Mouse (Mus musculus) spleen, adult 2 months (tissue): ENCODE measurements around the gene Padi2. TPM values are rescaled to one million over a fixed set of nuclear protein-coding genes. Genes with fewer than 3 reads are reported as not detected.

ENCODE experiments used
- DNase-seq, 2 experiments: peaks; one replicate each; pipeline versions ENCODE4 v3.0.0 to v3.0.0-alpha.2; 2012 to 2021; ENCODE audit warnings: low spot score in 2 of 2, low read depth in 1 of 2
- H3K27ac ChIP-seq: fragments of 200-500 bp; 2 replicates; pipeline ENCODE4 v1.5.1; 2012; ENCODE audit warnings: low read length, inconsistent platforms; ENCODE audit not compliant: insufficient read depth
- H3K27me3 ChIP-seq: fragments of 200-500 bp; 2 replicates; pipeline ENCODE4 v1.6.1; 2012; ENCODE audit warnings: mild to moderate bottlenecking, moderate library complexity, low read length, inconsistent platforms; ENCODE audit not compliant: control insufficient read depth, insufficient read depth
- H3K36me3 ChIP-seq: fragments of 200-500 bp; 2 replicates; pipeline ENCODE4 v1.6.1; 2012; ENCODE audit warnings: mild to moderate bottlenecking, low read length, inconsistent platforms; ENCODE audit not compliant: control insufficient read depth, insufficient read depth
- H3K4me1 ChIP-seq: fragments of 200-500 bp; 2 replicates; pipeline ENCODE4 v1.6.1; 2011; ENCODE audit warnings: inconsistent platforms; ENCODE audit not compliant: control insufficient read depth, insufficient read depth, insufficient read length
- H3K4me3 ChIP-seq: fragments of 200-500 bp; 2 replicates; pipeline ENCODE4 v1.5.1; 2011; ENCODE audit warnings: mild to moderate bottlenecking, inconsistent platforms; ENCODE audit not compliant: insufficient read depth, insufficient read length; ENCODE audit errors: extremely low read depth
- CTCF ChIP-seq: fragments of 200-500 bp; IDR thresholded peaks from 2 replicates; pipeline ENCODE4 v1.5.1; 2011; ENCODE audit warnings: mild to moderate bottlenecking, inconsistent platforms; ENCODE audit not compliant: insufficient read depth, insufficient read length, insufficient replicate concordance; ENCODE audit errors: extremely low read depth
- POLR2A ChIP-seq: fragments of 200-500 bp; IDR thresholded peaks from 2 replicates; pipeline ENCODE4 v1.6.1; 2011; ENCODE audit warnings: low read depth, low read length, inconsistent platforms
- WGBS: fragments of 180-500 bp; shearing (Covaris S2); methylation state at CpG from one replicate; pipeline ENCODE4 v1.1.7; 2018; 5-methylcytosine and 5-hydroxymethylcytosine counted together
- polyA plus RNA-seq: library from polyadenylated mRNA; depleted of rRNA; stranded (reverse); fragments of >200 nt; gene quantifications from 2 replicates; pipeline ENCODE4 v1.2.3, GENCODE M21; 2012

Gene Padi2
- polyA plus RNA-seq, 1 experiment: 10.7 TPM

DNA sequence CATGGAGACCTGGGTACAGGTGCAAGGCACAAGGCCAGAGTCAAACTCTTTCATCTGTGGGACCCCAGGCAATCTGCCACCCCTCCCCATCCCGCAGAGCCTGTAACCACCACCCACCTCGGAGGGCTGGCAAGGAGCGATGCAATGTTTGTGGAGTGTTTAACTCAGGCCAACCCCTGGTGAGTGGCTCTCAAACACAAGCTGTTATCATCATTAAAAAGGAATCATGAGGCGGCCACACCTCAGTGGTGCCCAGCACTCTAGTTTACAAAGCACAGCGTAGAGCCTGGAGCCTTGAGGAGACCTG lies 33.5 kb upstream of the Padi2 start:
- DNase-seq: no peak
- H3K27me3 ChIP-seq: no peaks in the 10 kb centered on the region
- no peaks in the 10 kb centered on the region for H3K36me3 ChIP-seq
- H3K4me3 ChIP-seq: no peak overlapping the region
- H3K4me1 ChIP-seq: peaks cover 5% of the 10 kb centered on the region; the same call in 1 of the 2 replicates
- TF ChIP-seq CTCF (no peak), POLR2A (no peak)
- WGBS: 93% methylated on average over 5 of the region's 5 CpGs
- H3K27ac ChIP-seq: no peak overlapping the region

DNA sequence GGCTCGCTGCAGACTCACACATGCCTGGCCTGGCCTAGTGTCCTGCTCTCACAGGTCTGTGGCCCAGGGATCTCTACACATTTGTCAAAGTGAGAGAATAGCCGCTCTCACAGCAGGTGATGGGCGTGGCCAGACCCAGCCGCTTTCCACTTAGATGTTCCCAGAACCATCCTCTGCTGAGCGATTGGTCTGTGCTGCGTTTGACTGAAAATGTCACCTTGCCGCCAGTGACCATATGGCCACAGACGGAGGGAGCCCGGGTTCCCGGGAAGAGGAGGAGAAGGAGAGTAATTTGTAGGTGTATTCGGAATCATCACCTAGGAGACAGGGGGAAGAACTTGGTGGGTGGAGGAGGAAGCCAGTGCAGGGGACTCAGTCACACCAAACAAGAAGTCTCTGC lies 33.1 kb upstream of the Padi2 start:
- DNase-seq: peak in 1 of 2 experiments; percentile 1
- Histone ChIP-seq H3K4me3 (no peak overlapping the region), H3K27ac (no peak overlapping the region), H3K4me1 (peaks cover under 1% of the 10 kb centered on the region; the same call in 1 of the 2 replicates), H3K27me3 (no peaks in the 10 kb centered on the region), H3K36me3 (no peaks in the 10 kb centered on the region)
- TF ChIP-seq CTCF: no peak
- no peak for TF ChIP-seq POLR2A
- WGBS: 88% methylated on average over 11 of the region's 11 CpGs

DNA sequence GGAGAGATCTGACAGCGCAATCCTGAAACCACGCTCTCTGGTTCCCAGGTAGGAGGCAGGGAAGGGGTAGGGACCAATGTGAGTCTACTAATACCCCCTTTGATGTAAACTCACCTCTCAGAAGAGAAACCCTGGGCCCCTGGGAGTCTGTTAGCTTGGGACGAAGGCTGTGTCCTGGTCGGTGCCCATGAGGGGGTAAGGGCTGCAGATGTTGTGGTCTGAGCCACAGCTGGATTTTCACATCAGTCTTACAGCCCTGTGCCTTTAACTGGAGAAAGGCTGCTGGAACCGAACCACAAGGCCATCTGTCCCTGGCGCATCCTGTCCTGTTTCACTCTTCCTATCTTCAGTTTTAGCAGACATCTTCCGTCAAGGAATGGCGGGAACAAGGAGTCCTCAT lies 30.0 kb upstream of the Padi2 start:
- no peaks in the 10 kb centered on the region for H3K27me3 ChIP-seq
- TF ChIP-seq CTCF (no peak), POLR2A (no peak)
- H3K4me1 ChIP-seq: no peaks in the 10 kb centered on the region
- H3K27ac ChIP-seq: no peak overlapping the region
- WGBS: 74% methylated on average over 8 of the region's 8 CpGs
- no peaks in the 10 kb centered on the region for H3K36me3 ChIP-seq
- H3K4me3 ChIP-seq: no peak overlapping the region
- DNase-seq: peak in 1 of 2 experiments; percentile 1

DNA sequence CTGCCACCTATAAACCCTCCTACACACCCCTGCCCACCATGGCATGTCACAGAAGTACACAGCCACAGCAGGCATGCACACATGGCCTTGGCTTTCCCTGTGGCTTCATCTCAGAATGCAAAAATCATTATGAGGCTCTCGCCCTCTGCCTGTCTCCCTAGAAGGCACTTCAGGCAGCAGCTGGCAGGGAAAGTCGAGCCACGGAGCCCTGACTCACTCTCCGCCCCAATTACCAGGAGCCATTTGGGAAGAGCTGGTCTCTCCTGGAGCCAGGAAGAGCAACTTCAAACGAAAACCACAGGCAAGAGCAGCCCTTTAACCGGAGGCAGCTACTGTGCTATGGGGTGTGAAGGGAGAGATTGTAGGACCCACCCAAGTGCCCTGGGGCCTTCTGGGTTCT lies 29.5 kb upstream of the Padi2 start:
- peak in 1 of 2 experiments; percentile 1 for DNase-seq
- Histone ChIP-seq H3K27me3 (no peaks in the 10 kb centered on the region), H3K27ac (no peak overlapping the region), H3K36me3 (no peaks in the 10 kb centered on the region), H3K4me1 (no peaks in the 10 kb centered on the region), H3K4me3 (no peak overlapping the region)
- WGBS: 78% methylated on average over 6 of the region's 6 CpGs
- TF ChIP-seq POLR2A: no peak
- TF ChIP-seq CTCF: no peak

DNA sequence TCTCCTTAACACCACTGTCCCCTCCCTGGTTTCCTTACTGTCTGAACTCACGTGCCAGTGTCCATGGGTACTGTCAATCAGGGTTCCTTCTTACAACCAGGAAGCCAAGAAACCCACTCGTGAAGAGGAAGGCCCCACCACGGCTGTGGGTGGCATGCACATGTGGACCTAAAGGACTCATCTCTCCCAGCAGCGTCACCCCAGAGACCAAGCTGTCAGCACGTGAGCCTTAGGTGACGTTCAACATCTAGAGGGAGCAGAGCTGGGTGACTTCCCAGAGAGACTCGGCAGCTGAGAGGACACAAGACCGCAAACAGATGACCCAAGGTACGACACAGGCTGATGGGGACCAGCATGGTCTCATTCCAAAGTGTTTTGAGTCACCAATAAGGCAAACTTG lies 28.7 kb upstream of the Padi2 start:
- WGBS: 57% methylated on average over 9 of the region's 9 CpGs
- no peaks in the 10 kb centered on the region for H3K36me3 ChIP-seq
- peak in 1 of 2 experiments; percentile 2 for DNase-seq

DNA sequence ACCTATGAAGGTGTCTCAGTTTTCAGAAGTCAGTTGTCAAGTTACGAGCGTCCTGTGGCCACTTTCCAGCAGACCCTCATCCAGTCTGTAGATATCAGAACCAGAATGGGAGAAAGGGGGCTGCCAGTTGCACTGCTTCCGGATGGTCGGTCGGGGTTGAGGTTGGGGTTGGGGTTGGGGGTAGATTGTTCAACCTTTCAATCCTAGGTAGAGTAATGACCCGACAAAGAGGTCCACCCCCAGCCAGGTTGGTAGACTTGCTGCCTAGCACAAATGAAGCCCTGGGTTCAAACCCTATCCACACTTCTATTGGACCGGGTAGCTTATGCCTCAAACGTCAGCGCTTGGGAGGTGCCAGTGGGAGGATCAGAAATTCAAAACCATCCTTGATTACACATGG lies 27.5 kb upstream of the Padi2 start:
- Histone ChIP-seq H3K36me3 (no peaks in the 10 kb centered on the region), H3K27me3 (no peaks in the 10 kb centered on the region), H3K27ac (no peak overlapping the region), H3K4me3 (no peak overlapping the region), H3K4me1 (no peaks in the 10 kb centered on the region)
- no peak for TF ChIP-seq POLR2A
- no peak for TF ChIP-seq CTCF
- 95% methylated on average over 9 of the region's 9 CpGs for WGBS
- DNase-seq: peak in 1 of 2 experiments; percentile 1

More for the DNA sequence above, 28.7 kb upstream of the Padi2 start:
- Histone ChIP-seq H3K27me3 (no peaks in the 10 kb centered on the region), H3K4me3 (no peak overlapping the region), H3K4me1 (no peaks in the 10 kb centered on the region), H3K27ac (no peak overlapping the region)
- TF ChIP-seq CTCF (no peak), POLR2A (no peak)

DNA sequence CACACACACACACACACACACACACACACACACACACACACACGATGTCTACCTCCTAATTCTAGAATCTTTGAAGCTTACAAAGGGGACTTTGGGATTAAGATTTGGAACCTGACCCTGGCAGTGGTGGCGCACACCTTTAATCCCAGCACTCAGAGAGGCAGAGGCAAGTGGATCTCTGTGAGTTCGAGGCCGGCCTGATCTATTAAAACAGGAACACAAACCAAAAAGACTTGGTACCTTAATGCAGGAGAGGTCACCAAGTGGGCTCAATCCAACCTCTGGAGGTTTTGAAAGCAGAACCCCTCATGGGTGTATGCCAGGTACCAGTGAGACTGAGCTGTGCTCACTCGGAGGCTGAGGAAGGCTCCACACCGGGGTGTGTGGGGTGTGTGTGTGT lies 27.0 kb upstream of the Padi2 start:
- Histone ChIP-seq H3K27me3 (no peaks in the 10 kb centered on the region), H3K4me3 (no peak overlapping the region), H3K27ac (no peak overlapping the region), H3K4me1 (no peaks in the 10 kb centered on the region), H3K36me3 (no peaks in the 10 kb centered on the region)
- DNase-seq: no peak
- TF ChIP-seq CTCF (no peak), POLR2A (no peak)
- WGBS: 86% methylated on average over 6 of the region's 6 CpGs
